Mouse (Mus musculus): ENCODE results near the gene Abi3. TPM values are rescaled to one million over a fixed set of nuclear protein-coding genes. Genes with fewer than 3 reads are reported as not detected.

Abi3 gene
- polyA plus RNA-seq, 1 experiment, result 21.8 TPM

GRCm38 (mm10) chr11:95853684-95854083 is 11.4 kb upstream of the Abi3 start:
- 48% methylated on average over 5 of the region's 5 CpGs for WGBS
- no peak overlapping the region for H3K4me3 ChIP-seq (ENCODE audit: insufficient read depth, low read depth, low read length)
- H3K27ac ChIP-seq (ENCODE audit: insufficient read depth, low read depth, low read length), result no peak overlapping the region
- DNase-seq, result peak; percentile 83
- no peaks in the 10 kb centered on the region for H3K4me1 ChIP-seq (ENCODE audit: control insufficient read depth, insufficient read depth, low read length)
- no peaks in the 10 kb centered on the region for H3K36me3 ChIP-seq (ENCODE audit: control insufficient read depth, insufficient read depth, low read length)
- TF ChIP-seq POLR2A (IDR thresholded peaks at IDR 0.05; ENCODE audit: low read depth, low read length), result no peak
- TF ChIP-seq CTCF (conservative IDR thresholded peaks at IDR 0.05; ENCODE audit: insufficient read depth, insufficient read length, low read depth, low read length), result peak; percentile 94
- no peaks in the 10 kb centered on the region; the same call in 1 of the 2 replicates for H3K27me3 ChIP-seq (replicated peaks; ENCODE audit: control insufficient read depth, insufficient read depth, low read length)

GRCm38 (mm10) chr11:95850898-95851297 is 8.6 kb upstream of the Abi3 start:
- 83% methylated on average over 2 of the region's 2 CpGs for WGBS
- DNase-seq, result no peak
- Histone ChIP-seq H3K27me3 (replicated peaks; ENCODE audit: control insufficient read depth, insufficient read depth, low read length) (no peaks in the 10 kb centered on the region; the same call in 1 of the 2 replicates), H3K4me3 (ENCODE audit: insufficient read depth, low read depth, low read length) (no peak overlapping the region), H3K4me1 (ENCODE audit: control insufficient read depth, insufficient read depth, low read length) (no peaks in the 10 kb centered on the region), H3K36me3 (ENCODE audit: control insufficient read depth, insufficient read depth, low read length) (no peaks in the 10 kb centered on the region), H3K27ac (ENCODE audit: insufficient read depth, low read depth, low read length) (no peak overlapping the region)
- TF ChIP-seq CTCF (conservative IDR thresholded peaks at IDR 0.05; ENCODE audit: insufficient read depth, insufficient read length, low read depth, low read length) (no peak), POLR2A (IDR thresholded peaks at IDR 0.05; ENCODE audit: low read depth, low read length) (no peak)

- 76% methylated on average over 4 of the region's 4 CpGs for WGBS
Measured at GRCm38 (mm10) chr11:95844935-95845334, 2.7 kb upstream of the Abi3 start.

GRCm38 (mm10) chr11:95843421-95843950 is 1.2 kb upstream of the Abi3 start:
- TF ChIP-seq POLR2A (IDR thresholded peaks at IDR 0.05; ENCODE audit: low read depth, low read length), result no peak
- no peak for TF ChIP-seq CTCF (conservative IDR thresholded peaks at IDR 0.05; ENCODE audit: insufficient read depth, insufficient read length, low read depth, low read length)
- no peaks in the 10 kb centered on the region for H3K4me1 ChIP-seq (ENCODE audit: control insufficient read depth, insufficient read depth, low read length)
- peak overlapping the region; percentile 88 for H3K27ac ChIP-seq (ENCODE audit: insufficient read depth, low read depth, low read length)
- no peaks in the 10 kb centered on the region for H3K27me3 ChIP-seq (replicated peaks; ENCODE audit: control insufficient read depth, insufficient read depth, low read length)
- WGBS, result 59% methylated on average over 6 of the region's 6 CpGs
- peak overlapping the region; percentile 33 for H3K4me3 ChIP-seq (ENCODE audit: insufficient read depth, low read depth, low read length)
- peak; percentile 32 for DNase-seq
- no peaks in the 10 kb centered on the region for H3K36me3 ChIP-seq (ENCODE audit: control insufficient read depth, insufficient read depth, low read length)

More at GRCm38 (mm10) chr11:95844935-95845334, 2.7 kb upstream of the Abi3 start:
- Histone ChIP-seq H3K4me1 (ENCODE audit: control insufficient read depth, insufficient read depth, low read length) (no peaks in the 10 kb centered on the region), H3K27me3 (replicated peaks; ENCODE audit: control insufficient read depth, insufficient read depth, low read length) (no peaks in the 10 kb centered on the region), H3K27ac (ENCODE audit: insufficient read depth, low read depth, low read length) (no peak overlapping the region), H3K36me3 (ENCODE audit: control insufficient read depth, insufficient read depth, low read length) (no peaks in the 10 kb centered on the region), H3K4me3 (ENCODE audit: insufficient read depth, low read depth, low read length) (no peak overlapping the region)
- DNase-seq, result no peak
- TF ChIP-seq POLR2A (IDR thresholded peaks at IDR 0.05; ENCODE audit: low read depth, low read length) (no peak), CTCF (conservative IDR thresholded peaks at IDR 0.05; ENCODE audit: insufficient read depth, insufficient read length, low read depth, low read length) (no peak)

- peak; percentile 61 for DNase-seq
- Histone ChIP-seq H3K4me3 (ENCODE audit: insufficient read depth, low read depth, low read length) (peak overlapping the region; percentile 33), H3K36me3 (ENCODE audit: control insufficient read depth, insufficient read depth, low read length) (no peaks in the 10 kb centered on the region), H3K27me3 (replicated peaks; ENCODE audit: control insufficient read depth, insufficient read depth, low read length) (no peaks in the 10 kb centered on the region), H3K27ac (ENCODE audit: insufficient read depth, low read depth, low read length) (peak overlapping the region; percentile 88), H3K4me1 (ENCODE audit: control insufficient read depth, insufficient read depth, low read length) (no peaks in the 10 kb centered on the region)
- TF ChIP-seq CTCF (conservative IDR thresholded peaks at IDR 0.05; ENCODE audit: insufficient read depth, insufficient read length, low read depth, low read length) (no peak), POLR2A (IDR thresholded peaks at IDR 0.05; ENCODE audit: low read depth, low read length) (no peak)
- 61% methylated on average over 5 of the region's 5 CpGs for WGBS
Measured at GRCm38 (mm10) chr11:95842953-95843352, 677 bp upstream of the Abi3 start.

GRCm38 (mm10) chr11:95841498-95841830 is 812 bp downstream of the Abi3 start:
- no peak for TF ChIP-seq POLR2A (IDR thresholded peaks at IDR 0.05; ENCODE audit: low read depth, low read length)
- TF ChIP-seq CTCF (conservative IDR thresholded peaks at IDR 0.05; ENCODE audit: insufficient read depth, insufficient read length, low read depth, low read length), result no peak
- Histone ChIP-seq H3K36me3 (ENCODE audit: control insufficient read depth, insufficient read depth, low read length) (no peaks in the 10 kb centered on the region), H3K4me3 (ENCODE audit: insufficient read depth, low read depth, low read length) (peak overlapping the region; percentile 62), H3K27me3 (replicated peaks; ENCODE audit: control insufficient read depth, insufficient read depth, low read length) (no peaks in the 10 kb centered on the region), H3K4me1 (ENCODE audit: control insufficient read depth, insufficient read depth, low read length) (peaks cover 3% of the 10 kb centered on the region; the same call in 1 of the 2 replicates), H3K27ac (ENCODE audit: insufficient read depth, low read depth, low read length) (peak overlapping the region; percentile 88)
- whole genome bisulfite sequencing, result 57% methylated on average over 10 of the region's 10 CpGs
- no peak for DNase-seq

GRCm38 (mm10) chr11:95840694-95841497 is 1.4 kb downstream of the Abi3 start:
- Histone ChIP-seq H3K36me3 (ENCODE audit: control insufficient read depth, insufficient read depth, low read length) (no peaks in the 10 kb centered on the region), H3K27ac (ENCODE audit: insufficient read depth, low read depth, low read length) (peak overlapping the region; percentile 88), H3K27me3 (replicated peaks; ENCODE audit: control insufficient read depth, insufficient read depth, low read length) (no peaks in the 10 kb centered on the region), H3K4me3 (ENCODE audit: insufficient read depth, low read depth, low read length) (peak overlapping the region; percentile 62), H3K4me1 (ENCODE audit: control insufficient read depth, insufficient read depth, low read length) (peaks cover 3% of the 10 kb centered on the region; the same call in 1 of the 2 replicates)
- 69% methylated on average over 5 of the region's 5 CpGs for WGBS
- TF ChIP-seq CTCF (conservative IDR thresholded peaks at IDR 0.05; ENCODE audit: insufficient read depth, insufficient read length, low read depth, low read length), result no peak
- no peak for TF ChIP-seq POLR2A (IDR thresholded peaks at IDR 0.05; ENCODE audit: low read depth, low read length)
- DNase-seq, result no peak
